Mouse (Mus musculus) retina, adult 2 months (tissue): ENCODE measurements at regions not wholly inside any gene's neighbourhood (a gene's known extent, or its start where the extent isn't known, plus 50 kb on each side); places are given as distances from the start of the nearest gene placed in this dataset.

ENCODE experiments used
- DNase-seq: peaks from one replicate; pipeline ENCODE4 v3.0.0-alpha.2; 2012; ENCODE audit warnings: low read depth, low spot score

DNA sequence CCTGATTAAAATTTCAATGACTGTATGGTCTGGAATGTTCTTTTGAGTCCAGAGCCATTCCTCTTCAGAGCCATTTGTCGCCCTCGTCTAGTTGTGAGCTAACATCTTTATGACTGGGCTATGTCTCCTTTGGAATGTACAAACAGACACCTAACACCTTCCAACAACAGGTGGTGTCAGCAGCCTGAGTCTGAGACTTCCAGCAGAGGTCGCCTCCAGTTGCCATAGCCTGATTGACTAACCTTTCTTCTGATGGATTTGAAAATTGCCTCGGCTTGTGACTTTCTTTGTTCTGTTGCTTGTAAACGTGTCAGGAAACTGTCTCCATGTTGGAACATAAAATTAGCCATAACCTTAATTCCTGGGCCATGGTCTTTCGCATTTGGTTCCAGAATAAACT, 284.8 kb upstream of the Hs6st1 start:
- DNase-seq, result no peak

DNA sequence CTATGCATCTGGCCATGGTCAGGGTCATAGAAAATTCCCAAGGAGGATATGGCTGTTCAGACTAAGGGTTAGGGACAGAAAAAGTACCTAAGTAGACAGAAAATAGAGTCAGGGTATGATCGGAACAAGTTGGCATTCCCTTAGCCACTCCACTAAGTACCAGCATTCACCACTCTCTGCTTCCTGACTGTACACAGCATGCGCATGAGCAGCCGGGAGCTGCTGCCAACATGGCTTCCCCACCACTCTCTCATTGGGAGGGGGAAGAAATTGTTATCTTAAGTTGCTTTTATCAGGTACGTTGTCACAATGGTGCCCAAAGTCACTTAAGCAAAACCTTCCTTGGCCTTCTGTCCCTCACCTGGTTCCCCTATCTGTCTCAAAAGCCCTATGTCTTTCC, 282.0 kb upstream of the Hs6st1 start:
- no peak for DNase-seq

DNA sequence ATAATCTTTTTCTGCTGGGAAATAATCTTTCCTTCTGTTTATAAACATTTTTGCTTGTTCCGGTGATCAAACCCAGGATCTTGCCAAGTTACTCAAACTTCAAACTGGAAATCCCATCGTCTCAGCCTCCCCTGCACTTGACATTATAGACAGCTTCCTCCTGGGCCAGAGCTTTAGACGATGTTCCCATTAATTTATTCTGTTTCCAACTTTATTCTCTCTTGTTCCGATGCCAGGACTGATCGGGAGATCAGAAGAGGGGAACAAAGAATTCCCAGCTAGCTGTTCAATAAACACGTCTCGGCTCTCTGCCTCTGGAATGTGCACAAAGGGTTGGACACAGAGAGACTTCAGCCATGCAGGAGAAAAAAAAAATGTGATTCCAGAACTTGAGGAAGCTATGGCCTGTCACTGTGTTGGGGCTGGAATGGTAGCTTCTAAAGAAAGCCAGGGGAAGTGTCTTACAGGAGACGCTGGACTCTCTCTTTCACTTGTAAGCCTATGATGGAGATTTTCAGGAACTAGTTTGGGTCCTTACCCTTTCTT, 281.5 kb upstream of the Hs6st1 start:
- no peak for DNase-seq

DNA sequence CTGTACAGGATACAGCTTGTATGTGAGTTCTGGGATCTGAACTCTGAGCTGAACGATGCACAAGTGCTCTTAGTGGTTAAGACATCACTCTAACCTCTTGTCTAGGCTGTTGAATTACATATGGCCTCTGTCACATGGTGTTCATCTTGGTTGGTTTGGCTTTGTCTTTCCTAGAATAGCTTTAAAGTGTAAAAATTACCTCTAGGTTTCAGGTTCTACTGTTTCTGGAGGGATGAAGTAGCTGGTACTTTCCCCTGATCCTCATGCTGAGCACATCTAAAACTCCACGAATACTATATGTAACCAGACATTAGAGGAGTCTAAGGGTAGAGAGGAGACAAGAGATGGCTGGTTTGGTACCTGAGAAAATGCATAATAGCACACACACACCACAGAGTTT, 271.1 kb upstream of the Hs6st1 start:
- no peak for DNase-seq

DNA sequence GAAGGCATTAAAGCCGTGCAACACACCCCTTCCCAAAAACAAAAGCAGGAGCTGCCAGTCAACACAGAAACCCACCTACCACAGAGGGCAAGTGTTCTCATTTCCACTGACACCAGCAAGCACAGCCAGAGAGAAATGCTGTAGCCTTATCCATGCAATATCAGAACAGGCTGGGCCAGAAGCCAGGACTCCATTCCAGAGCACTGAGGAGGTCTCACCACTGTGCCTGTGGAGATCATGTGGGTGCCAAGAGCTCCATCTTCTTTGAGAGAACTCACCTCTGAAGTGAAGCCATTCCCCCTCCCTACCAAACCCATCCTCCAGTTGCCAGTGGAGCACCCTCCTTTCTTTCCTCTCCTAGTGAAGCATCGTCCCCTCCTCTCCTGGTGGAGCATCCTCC, 270.7 kb upstream of the Hs6st1 start:
- no peak for DNase-seq

DNA sequence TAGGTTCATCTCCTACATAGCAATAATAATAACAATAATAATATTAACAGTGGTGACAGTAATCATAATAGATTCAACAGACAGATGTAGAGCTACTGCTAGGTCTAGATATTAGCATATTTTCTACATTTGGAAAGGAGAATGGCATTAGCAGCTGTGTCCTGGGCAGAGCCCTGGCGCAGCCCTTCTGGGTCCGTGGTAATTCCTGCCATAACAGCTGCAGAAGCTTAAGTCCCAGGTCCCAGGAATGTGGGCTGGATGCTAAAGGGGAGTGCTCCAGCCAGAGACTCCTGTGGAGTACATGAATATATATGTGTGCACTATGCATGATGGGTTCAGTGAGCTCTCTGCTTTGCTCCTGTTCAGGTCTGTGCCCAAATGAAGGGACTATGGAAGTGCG, 262.7 kb upstream of the Hs6st1 start:
- DNase-seq, result no peak

DNA sequence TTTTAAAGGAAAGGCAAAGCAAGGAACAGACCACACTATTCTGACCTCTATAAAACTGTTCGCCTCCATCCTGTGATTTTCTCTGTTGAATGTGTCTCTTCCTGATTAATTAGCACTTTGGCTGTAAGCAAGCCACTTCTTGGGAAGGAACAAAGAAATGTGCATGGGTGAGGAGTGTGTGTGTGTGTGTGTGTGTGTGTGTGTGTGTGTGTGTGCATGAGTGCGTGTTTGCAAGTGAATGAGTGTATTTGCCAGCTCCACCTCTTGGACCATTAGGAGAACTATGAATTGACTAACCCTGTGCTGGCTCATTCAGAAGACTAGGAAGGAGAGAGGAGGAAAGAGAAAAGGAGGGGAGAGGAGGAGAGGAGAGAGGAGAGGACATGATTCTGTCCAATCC, 261.9 kb upstream of the Hs6st1 start:
- DNase-seq, result no peak

DNA sequence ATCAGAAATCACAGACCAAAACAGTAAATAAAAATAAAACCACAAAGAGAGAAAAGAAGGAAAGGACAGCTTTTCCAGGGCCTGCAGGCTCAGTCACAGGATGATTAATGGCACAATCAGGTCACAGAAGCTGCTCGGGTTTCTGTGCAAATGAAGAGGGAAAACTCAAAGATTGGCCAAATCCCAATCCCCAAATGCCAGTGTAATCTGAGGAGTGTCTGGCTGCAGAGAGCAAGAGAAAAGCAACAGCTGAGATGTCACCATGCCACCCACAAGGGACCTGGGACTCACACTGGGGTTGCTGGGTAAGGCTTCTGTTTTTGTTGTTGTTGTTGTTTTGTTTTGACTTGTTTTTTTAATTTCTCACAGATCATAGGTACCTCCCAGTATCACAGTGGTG, 261.5 kb upstream of the Hs6st1 start:
- DNase-seq, result no peak

DNA sequence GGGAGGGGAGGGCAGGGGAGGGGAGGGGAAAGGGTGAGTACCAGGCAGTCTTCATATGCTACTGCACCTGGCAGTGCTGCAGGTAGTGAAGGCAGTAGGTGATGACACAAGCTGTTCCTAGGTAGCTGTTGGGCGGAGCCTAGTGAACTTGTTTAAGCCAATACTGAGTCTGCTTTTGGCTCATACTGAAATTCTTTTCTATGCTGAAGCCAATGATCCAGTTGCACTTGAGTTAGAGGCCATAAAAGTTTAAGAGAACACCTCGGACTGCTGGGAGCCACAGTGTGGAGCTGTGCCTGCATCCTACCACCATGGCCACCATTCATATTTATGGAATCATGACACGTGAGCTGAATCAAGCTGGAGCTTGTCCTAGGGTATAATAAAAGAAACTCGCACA, 259.3 kb upstream of the Hs6st1 start:
- no peak for DNase-seq

DNA sequence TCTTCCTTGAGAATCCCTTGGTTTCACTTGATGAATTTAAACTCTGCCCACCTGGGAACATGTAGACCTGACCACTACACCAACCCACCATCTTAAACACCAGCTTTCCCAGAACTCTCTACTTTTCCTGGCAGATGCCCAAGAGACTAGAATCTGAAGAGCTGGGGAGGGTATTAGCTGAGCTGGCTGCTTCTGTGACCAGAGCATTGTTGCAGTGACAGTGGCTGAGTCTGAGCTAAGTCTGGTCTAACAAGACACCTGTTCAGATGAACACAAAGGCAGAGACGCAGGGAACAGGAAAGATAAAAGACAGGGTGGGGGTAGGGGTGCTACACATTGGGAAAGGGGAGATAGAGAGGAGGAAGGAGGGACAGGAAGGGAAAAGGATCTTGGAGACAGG, 258.9 kb upstream of the Hs6st1 start:
- DNase-seq, result no peak

DNA sequence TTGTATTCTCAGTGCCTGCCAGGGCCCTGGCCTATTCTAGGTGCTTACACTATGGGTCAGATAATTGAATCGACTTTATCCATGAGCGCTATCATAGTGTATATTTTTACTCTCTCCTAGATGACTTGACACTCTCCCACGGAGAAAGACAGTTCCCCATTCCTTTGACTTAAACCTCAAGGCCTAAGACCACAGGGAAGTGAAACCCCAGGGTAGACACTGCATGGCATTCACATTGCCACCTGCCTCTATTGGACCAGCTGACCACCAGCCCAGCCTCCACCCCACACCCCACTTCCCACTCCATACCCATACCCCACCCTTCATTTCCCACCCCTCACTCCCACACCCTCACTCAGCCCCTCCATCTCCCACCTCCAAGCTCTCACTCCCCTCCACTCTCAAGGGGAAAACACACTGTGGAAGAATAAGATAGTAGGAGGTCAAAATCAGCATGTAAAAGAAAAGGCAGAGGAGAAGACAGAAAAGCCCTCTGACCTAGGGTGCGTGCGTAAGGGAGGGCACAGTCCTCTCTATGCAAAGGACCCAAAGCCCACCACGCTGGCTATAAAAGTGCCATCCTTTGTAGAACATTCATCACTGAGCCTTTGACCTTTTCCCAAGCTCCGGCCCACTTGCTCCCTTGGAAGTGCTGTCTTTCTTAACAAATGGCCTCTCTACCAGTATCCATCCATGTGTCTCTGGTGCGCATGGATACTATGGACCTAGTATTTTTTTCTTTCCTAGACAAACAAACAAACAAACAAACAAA, 257.4 kb upstream of the Hs6st1 start:
- no peak for DNase-seq

DNA sequence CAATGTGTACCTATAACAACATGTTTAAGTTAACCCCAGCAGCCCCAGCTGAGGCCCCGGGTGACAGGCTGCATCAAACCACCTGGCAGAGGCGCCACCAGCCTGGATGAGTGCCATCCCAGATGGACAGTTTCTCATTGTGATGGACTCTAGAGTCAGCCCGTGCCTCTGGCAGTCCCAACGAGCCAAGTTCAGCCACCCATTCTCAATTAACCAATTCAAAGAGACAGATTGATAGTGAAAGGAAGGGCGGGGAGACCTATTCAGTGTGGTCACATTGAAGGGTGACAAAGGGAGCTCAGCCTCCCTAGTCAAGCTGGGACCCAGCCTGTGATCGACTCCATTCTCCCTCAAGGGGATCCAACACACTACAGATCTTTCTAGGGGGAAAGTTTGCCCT, 256.8 kb upstream of the Hs6st1 start:
- no peak for DNase-seq

DNA sequence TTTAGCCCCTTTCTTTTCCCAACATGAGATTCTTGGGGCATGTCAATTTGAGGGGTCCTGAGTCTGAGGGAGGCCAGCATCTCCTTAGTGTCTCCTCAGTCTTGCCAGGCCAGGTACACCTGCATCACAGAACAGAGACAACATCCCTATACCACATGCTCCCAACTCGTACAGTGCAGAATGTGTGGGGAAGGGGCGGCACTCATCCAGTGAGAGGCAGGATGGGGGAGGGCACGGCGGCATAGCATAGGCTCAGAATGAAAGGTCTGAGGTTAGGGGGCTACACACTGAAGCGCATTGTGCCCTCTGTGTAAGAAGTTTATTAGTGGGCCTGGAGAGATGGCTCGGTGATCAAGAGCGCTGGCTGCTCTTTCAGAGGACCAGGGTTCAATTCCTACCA, 256.4 kb upstream of the Hs6st1 start:
- DNase-seq, result no peak

DNA sequence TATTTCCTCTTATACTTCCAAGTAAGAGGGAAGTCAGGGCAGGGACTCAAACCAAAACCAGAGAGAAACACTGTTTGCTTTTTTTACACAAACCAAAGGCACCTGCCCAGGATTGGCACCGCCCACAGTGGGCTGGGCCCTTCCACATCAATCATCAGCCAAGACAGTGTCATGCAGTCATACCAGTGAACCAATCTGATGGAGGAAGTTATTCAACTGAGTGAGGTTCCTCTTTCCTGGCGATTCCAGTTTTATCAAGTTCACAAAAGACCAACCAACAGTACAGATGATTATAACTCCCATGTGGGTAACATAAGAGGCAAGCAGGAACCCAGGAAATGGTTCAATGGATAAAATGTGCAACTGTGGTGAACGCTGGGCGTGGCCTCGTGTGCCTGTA, 254.6 kb upstream of the Hs6st1 start:
- DNase-seq, result no peak

DNA sequence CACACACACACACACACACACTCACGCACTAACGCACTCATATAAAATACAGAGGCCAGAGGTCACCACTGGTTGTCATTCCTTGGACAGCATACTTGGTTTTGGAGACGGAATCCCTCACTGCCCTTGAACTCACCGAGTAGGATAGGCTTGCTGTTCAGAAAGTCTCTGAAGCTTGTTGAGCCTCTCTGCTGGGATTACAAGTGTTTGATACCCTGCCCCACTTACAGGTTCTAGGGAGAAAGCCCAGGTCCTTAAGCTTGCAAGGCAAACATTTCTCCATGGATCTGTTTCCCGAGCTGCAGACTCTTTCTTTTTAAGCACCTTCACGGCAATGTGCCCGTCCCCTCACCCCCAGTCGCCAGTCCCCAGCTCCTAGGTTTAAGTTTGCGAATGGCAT, 254.0 kb upstream of the Hs6st1 start:
- no peak for DNase-seq

DNA sequence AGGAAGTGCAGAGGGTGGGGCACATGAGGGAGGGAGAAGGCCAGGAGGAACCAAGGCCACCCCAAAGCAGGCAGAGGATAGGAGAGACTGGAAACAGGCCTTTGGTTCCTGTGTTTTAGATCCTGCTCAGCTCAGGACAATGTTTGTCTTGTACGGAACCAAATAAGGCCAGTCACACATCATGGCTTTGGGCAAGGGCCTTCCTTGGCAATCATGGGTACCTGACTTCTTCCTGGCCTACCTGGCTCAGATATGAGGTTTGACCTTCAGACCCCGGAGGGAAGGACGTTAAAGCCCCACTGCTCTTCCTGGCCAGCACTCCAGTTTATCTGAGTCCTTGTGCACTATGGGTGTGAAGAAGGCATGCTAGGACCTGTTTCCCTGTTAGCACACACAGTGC, 253.4 kb upstream of the Hs6st1 start:
- no peak for DNase-seq

DNA sequence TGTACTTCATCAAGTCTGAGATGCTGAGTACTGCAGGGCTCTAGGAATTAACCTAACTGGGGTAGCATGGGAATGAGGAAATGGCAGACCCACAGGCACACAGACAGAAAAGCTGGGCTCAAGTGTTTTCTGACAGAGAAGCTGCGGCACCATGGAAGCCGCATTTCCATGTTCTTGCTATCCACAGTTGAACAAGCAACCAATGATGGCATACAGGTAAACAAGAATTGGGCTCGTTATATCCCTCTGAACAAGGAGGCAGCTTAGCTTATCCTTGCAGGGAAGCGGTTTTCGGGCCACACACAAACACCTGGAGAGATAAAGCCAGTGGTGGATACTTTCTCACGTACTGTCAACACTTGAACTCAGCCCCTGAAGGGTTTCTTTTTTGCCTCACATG, 246.4 kb upstream of the Hs6st1 start:
- no peak for DNase-seq

DNA sequence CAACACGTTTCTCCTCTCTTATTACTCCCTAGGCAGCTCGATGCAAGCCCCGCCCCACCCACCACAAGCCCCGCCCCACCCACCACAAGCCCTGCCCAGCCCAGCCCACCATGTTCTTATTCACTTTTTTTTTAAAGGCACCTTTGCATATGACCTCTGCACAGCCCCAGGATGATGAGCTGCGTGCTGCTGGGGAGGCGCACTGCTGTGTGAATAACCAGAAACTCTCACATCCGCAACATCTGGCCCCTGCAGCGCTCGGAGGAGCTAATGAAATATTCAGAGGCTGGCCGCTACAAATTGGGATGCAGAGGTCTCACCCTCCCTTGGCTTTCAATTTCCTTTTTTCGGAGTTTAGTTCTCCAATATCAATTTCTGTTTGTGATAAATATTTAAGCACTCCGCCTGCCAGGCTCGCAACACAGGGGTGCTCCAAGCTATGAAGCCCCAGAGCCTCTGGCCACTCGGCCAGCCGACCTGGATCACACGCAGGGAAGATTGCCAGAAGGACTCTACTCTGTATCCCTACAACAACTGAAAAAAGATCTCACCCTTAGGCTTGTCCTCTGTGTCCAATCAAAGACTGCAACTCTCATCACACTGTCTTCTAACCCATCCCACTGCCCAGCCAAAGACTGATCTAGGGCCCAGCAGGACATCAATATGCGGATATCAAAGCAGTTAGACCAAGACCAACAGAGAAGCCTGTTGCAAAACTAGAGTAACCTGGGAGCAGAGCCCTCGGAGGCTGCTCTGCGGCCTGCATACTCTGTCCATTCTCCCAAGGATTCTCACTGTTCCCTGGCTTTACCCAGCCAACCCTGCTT, 245.6 kb upstream of the Hs6st1 start:
- no peak for DNase-seq

DNA sequence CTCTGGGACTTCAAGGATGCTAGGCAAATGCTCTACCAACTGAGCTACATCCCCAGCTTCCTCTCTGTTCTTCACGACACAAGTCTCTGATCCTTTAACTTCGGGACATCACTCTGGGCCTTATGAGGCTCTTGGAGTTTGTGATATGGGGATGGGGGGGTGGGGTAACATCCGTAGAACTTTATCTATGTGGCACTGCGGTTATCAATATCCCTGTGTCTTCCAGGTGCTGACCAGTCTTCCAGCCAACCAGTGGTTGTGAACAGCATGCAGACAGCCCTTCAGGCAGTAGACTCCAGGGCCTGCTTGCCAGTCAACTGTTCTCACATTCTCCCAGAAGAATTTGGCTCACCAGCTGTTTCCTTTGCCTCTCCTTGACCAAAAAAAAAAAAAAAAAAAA, 244.7 kb upstream of the Hs6st1 start:
- no peak for DNase-seq

DNA sequence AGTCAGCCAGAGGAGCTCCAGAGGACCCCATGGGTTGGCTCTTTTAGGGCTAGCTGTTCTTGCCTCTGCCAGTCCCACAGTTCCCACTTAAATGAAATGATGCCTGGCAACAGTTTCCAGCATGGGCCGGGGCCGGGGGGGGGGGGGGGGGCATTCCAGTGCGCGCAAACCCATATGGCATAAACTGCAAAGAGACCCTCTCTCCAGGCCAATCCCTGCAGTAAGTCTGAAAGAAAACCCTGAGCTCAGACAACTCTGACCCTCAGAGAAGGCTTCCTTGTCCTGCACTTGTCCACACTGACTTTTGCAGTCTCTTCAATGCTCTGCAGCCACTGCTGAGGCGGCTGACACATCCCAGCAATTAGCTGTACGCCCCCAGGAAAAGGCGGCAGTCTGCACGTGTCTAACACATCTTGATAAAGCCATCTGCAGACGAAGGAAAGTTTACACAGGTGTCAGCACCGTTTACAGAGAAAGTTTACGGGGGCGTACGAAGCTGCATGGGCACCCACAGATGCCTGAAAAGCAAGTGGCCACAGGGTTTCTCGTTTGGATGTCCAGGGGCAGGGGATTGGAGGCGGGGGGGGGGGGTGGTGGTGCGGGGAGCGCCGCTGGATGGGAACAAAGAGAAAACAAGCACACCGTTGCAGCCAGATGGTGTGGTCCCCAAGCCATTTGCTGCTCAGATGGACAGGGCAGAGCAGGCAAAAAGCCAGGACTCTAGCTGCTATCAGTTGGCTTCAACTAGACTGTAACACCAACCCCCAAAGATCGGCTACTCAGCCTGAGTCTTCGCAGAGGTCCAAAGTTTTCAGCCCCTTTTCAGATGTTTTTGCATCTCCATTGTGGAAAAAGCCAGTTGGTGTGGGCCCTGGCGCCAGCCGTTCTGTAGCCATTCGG, 244.0 kb upstream of the Hs6st1 start:
- no peak for DNase-seq

DNA sequence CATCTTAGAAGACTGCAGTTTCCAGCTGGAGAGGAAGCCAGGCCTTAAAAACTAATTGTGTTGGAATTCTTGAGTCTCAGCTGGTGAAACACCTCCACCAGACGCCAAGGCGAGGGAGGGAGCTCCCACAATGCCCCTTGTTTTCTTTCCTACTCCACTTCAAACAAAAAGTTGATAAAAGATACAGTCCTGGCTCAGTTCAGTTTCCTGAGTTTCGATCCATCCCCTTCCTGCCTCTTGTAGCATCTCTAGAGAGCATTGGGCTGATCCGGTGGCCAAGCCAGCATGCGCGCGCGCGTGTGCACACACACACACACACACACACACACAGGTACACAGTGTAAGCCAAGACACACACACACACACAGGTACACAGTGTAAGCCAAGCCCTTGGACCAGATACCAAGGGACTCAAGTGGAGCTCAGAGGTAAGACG, 242.7 kb upstream of the Hs6st1 start:
- DNase-seq, result no peak

DNA sequence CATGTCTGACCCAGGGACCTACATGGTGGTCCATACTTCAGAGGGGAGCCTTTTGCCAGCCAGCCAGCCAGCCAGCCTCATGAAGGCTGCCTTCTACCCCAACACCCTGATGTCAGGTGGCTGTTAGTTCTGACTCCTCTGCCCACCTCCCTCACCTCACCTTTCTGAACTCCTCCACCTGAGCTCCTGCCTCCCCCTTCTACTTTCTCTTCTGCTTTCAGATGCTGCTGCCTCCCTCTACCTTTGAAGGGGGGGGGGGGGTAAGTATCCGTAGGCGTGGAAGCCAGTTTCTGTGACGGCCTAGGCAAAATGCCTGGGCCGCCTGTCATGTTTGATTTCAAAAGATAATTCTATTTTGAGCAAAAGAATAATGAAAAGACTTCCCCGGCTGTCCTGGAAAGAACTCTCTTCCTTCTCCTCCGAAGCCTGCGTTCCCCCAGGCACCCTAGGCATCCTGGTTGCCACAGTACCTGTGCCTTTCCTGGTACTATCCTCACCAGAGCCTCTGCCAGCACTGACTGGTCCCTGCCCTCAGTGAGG, 241.6 kb upstream of the Hs6st1 start:
- DNase-seq, result no peak
